Mouse (Mus musculus) kidney, adult 9 months (tissue): Measurements from ENCODE around the gene Tpst2.

Experiments used
- DNase-seq: peaks from one replicate; pipeline ENCODE4 v3.0.0; 2022

Tpst2 gene

DNA sequence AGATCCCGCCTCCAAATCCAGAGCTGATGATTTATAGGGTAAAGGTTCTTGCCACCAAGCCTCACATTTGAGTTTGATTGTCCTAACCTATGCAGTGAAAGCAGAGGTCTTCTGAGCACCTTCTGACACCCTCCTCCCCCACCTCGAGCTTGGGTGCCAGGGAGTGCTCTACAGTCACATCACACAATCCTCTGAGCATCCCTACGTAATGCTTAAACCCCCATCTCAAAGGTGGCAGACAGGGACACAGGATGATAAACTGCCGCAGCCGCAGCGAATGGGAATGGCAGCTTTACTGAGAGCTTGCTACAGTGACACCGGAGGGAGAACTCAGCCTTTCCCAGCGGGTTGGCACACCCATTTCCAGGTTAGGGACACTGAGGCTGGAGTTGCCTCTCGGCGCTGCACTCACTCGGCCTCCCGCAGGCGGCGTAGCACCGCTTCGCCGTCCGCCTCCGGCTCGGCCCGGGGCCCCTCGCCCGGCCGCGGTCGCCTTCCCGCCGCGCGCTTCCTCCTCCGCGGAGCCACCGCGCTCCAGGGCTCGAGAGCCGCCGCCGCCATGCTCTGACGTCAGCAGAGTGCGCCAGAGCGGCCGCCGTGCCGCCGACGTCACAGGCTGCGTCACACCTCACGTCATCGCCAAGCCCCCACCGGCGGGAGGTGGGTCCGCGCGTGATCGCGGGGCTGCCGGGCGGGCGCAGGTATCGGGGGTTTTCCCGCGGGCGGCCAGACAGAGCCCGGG lies 66.1 kb downstream of the Tpst2 start, which contains the start of the genes Srrd and Hps4:
Gene Srrd (minus strand): TSS at position 578 of the 742 bp plus-strand sequence.
Gene Hps4 (plus strand): TSS at position 621 of the 742 bp plus-strand sequence.
- DNase-seq, result peak; percentile 76

GRCm38 (mm10) chr5:112343205-112343595 lies 66.7 kb downstream of the Tpst2 start:
- no peak for DNase-seq

- peak; percentile 62 for DNase-seq
These were observed 67.8 kb downstream of the Tpst2 start for GRCm38 (mm10) chr5:112344092-112344960.

- DNase-seq, result no peak
These were observed 69.9 kb downstream of the Tpst2 start for GRCm38 (mm10) chr5:112346211-112346965.

- no peak for DNase-seq
These were observed 72.7 kb downstream of the Tpst2 start for GRCm38 (mm10) chr5:112349169-112349568.

DNA sequence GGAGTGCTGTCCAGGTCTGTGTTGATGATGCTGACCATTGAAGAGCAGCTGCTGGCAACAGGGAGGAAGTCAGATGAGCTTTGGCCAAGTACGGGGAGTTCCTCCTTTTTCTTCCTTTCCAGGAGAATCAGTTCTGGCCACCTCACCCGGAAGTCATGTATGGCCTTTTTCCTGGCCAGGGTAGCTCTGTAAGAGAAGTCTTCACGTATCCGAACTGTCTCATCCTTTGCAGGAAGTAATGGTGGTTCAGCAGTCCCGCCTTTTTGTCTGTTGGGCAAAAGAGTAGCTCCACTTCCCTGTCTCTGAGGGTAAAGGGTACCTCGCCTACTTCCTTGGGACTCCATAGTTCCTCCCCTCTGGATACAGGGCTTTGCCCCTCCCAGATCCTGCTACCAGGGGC lies 79.0 kb downstream of the Tpst2 start:
- peak; percentile 11 for DNase-seq

- no peak for DNase-seq
These were observed 79.4 kb downstream of the Tpst2 start, which contains the start of gene Gm6583 for GRCm38 (mm10) chr5:112355910-112356309. Gene Gm6583, minus strand, starts transcription at chr5:112356033.

DNA sequence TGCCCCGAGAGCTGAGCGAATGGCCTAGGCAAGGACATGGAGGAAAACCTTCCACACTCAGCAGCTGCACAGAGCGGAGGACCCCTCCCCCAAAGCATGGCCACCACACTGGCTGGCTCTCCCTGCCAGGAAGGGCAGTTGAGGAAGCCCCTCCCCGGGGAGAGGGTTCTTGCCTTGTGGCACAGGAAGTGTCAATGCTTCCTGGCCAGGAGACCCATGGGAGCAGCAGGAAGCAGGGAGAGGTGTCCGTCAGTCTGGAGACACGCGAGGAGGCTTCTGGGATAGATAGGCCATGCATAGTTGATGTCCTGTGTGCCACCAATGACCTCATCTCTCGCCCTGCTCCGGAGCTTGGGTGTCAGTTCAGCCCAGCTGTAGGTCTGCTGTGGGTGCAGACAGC lies 79.8 kb downstream of the Tpst2 start:
- DNase-seq, result peak; percentile 40

- DNase-seq, result no peak
These were observed 83.0 kb downstream of the Tpst2 start for GRCm38 (mm10) chr5:112359520-112359919.

GRCm38 (mm10) chr5:112360077-112360476 lies 83.6 kb downstream of the Tpst2 start:
- DNase-seq, result no peak

DNA sequence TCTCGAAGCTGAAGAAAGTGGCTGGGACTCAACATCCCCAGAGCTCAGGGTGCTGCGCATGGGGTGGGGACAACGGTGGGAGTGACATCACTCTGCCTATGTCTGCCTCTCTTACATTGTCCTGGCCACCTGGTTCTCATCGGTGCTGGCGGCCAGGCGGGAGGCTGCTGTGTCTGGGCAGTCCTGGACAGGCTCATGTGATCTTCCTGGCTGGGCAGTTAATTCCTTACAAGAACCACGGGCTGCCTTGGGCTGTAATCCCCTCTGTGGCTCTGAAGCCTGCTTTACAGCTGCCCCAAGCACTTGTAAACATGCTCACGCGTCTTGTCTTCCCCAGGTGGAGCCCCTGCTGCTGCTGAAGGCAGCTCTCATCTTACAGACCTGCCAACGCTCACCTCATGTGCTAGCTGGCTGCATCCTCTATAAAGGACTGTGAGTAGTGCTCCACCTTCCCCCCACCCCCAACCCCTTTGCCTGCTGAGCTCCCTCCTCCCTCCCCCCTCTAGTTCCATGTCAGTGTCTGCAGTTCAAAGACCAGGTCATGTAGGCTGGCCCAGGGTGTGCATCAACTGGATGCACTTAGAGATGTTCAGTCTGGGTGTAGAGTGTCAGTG lies 87.8 kb downstream of the Tpst2 start:
- DNase-seq, result no peak
